Comparison of ENCODE assay signal across 8 mouse cellular contexts in the genomic region with DNA sequence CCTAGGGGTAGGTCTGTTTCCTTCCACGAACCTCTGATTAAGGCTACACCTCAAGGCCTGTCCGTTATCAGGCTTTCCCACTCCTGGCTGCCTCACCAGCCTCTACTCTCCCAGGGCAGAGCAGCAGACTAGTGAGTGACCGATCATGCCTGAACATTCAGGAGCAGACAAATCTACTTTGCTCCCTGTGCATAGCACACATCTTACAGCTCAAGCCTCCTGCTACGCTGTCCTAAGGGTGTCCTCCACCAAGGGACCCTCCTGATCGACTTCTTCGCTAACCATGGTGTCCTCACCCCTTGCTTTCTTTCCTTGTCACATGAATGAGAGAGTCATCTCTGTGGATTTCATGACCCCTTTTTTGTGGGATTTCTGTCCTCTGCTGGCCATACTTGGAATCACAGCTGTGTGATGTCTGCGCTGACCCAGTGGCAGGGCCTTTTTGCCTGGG. TPM values are rescaled to one million over a fixed set of nuclear protein-coding genes. Genes with fewer than 3 reads are reported as not detected.
DNase-seq lines count a peak whose midpoint lies in the region; ATAC-seq and TF ChIP-seq lines count a peak whose summit lies in the region.

No protein-coding gene starts in this region.

- no peaks in the 10 kb centered on the region for H3K4me1 ChIP-seq in intestine, embryonic 14.5 days (replicated peaks; ENCODE audit: control insufficient read depth, insufficient read depth, low read length)
- no peaks in the 10 kb centered on the region for H3K4me1 ChIP-seq in intestine, embryonic 15.5 days (replicated peaks)
- no peaks in the 10 kb centered on the region for H3K4me1 ChIP-seq in bone marrow macrophage, adult 2 months (ENCODE audit: control insufficient read depth, insufficient read depth, low read length)

- H3K4me3 ChIP-seq in intestine, embryonic 14.5 days (ENCODE audit: low read depth, low read length): no peak overlapping the region
- no peak overlapping the region for H3K4me3 ChIP-seq in intestine, embryonic 15.5 days (replicated peaks)
- H3K4me3 ChIP-seq in bone marrow macrophage, adult 2 months (ENCODE audit: insufficient read depth, low read length): no peak overlapping the region

- H3K27me3 ChIP-seq in intestine, embryonic 14.5 days (replicated peaks; ENCODE audit: control insufficient read depth, insufficient read depth, low read length): no peaks in the 10 kb centered on the region
- H3K27me3 ChIP-seq in intestine, embryonic 15.5 days (replicated peaks): no peaks in the 10 kb centered on the region

- ATAC-seq in intestine, embryonic 14.5 days (replicated peaks; ENCODE audit: low FRiP score, low TSS enrichment, low read depth): no peak
- ATAC-seq in intestine, embryonic 15.5 days: no peak
- ATAC-seq in megakaryocyte-erythroid progenitor cell, adult 5-6 weeks (replicated peaks; ENCODE audit: low FRiP score, low TSS enrichment, poor library complexity, severe bottlenecking): peak; percentile 99

- WGBS in intestine, embryonic 14.5 days: 70% methylated on average over 7 of the region's 7 CpGs
- WGBS in intestine, embryonic 15.5 days: 70% methylated on average over 7 of the region's 7 CpGs

- no peak overlapping the region for H3K27ac ChIP-seq in intestine, embryonic 14.5 days (ENCODE audit: low read depth)
- H3K27ac ChIP-seq in intestine, embryonic 15.5 days: no peak overlapping the region
- no peak overlapping the region for H3K27ac ChIP-seq in bone marrow macrophage, adult 2 months (ENCODE audit: insufficient read depth, low read depth, low read length)

- no peak overlapping the region for H3K4me2 ChIP-seq in intestine, embryonic 14.5 days (ENCODE audit: low read length)
- H3K4me2 ChIP-seq in intestine, embryonic 15.5 days (replicated peaks): no peak overlapping the region

- no peaks in the 10 kb centered on the region for H3K36me3 ChIP-seq in intestine, embryonic 14.5 days (ENCODE audit: control insufficient read depth, insufficient read depth, low read length)
- H3K36me3 ChIP-seq in intestine, embryonic 15.5 days: no peaks in the 10 kb centered on the region

- peak; percentile 63 for DNase-seq in intestine, embryonic 14.5 days (ENCODE audit: low spot score)
- peak; percentile 35 for DNase-seq in ES-CJ7 (ENCODE audit: low read depth, low spot score)
- DNase-seq in forelimb bud, embryonic 11.5 days (ENCODE audit: low read depth, low spot score): peak; percentile 69
- DNase-seq in layer of hippocampus, postnatal 10 days (ENCODE audit: low spot score in 2 of 2): peak; percentile 66
- peak; percentile 74 for DNase-seq in testis, postnatal 10 days (ENCODE audit: low spot score)

- peak; percentile 49; the same call in 1 of the 2 replicates for TF ChIP-seq CTCF in bone marrow macrophage, adult 2 months (IDR thresholded peaks at IDR 0.05; ENCODE audit: low read depth, low read length)

- TF ChIP-seq POLR2A in bone marrow macrophage, adult 2 months (IDR thresholded peaks at IDR 0.05; ENCODE audit: borderline replicate concordance, low read depth, low read length): no peak

- H3K9ac ChIP-seq in intestine, embryonic 14.5 days (ENCODE audit: low read length): no peak overlapping the region
- H3K9ac ChIP-seq in intestine, embryonic 15.5 days: no peak overlapping the region

- H3K9me3 ChIP-seq in intestine, embryonic 14.5 days (ENCODE audit: control insufficient read depth, low read length): no peaks in the 10 kb centered on the region
- H3K9me3 ChIP-seq in intestine, embryonic 15.5 days: no peaks in the 10 kb centered on the region

RNA-seq across cellular contexts. Expression of a gene that starts 7.0 kb away (rescaled TPM):
- not detected in 2 replicates for polyA plus RNA-seq in intestine, embryonic 14.5 days (2014; fragmentation: Nextera tagmentation; extraction: Ambion mirVana)
- not detected in 2 replicates for polyA plus RNA-seq in intestine, embryonic 15.5 days (2015; fragmentation: Nextera tagmentation; extraction: Ambion mirVana)
- not detected in 2 replicates for polyA plus RNA-seq in bone marrow macrophage, adult 2 months (2012; ENCODE audit: insufficient read depth, insufficient read length, missing spikeins)
- not detected for total RNA-seq in layer of hippocampus, postnatal 10 days (2021)
- not detected in 2 replicates for total RNA-seq in megakaryocyte-erythroid progenitor cell, adult 5-6 weeks (2014; fragmentation: Nextera tagmentation)
- total RNA-seq in megakaryocyte-erythroid progenitor cell, adult 5-6 weeks (2017): not detected in 2 replicates

RNA-seq across cellular contexts. Expression of a gene that starts 10.4 kb away (rescaled TPM):
- polyA plus RNA-seq in intestine, embryonic 14.5 days (2014; fragmentation: Nextera tagmentation; extraction: Ambion mirVana): not detected in 2 replicates
- not detected in 2 replicates for polyA plus RNA-seq in intestine, embryonic 15.5 days (2015; fragmentation: Nextera tagmentation; extraction: Ambion mirVana)
- not detected in 2 replicates for polyA plus RNA-seq in bone marrow macrophage, adult 2 months (2012; ENCODE audit: insufficient read depth, insufficient read length, missing spikeins)
- not detected for total RNA-seq in layer of hippocampus, postnatal 10 days (2021)
- total RNA-seq in megakaryocyte-erythroid progenitor cell, adult 5-6 weeks (2014; fragmentation: Nextera tagmentation): not detected in 2 replicates
- not detected in 2 replicates for total RNA-seq in megakaryocyte-erythroid progenitor cell, adult 5-6 weeks (2017)

RNA-seq across cellular contexts. Expression of a gene that starts 17.6 kb away (rescaled TPM):
- polyA plus RNA-seq in intestine, embryonic 14.5 days (2014; fragmentation: Nextera tagmentation; extraction: Ambion mirVana): not detected in 2 replicates
- polyA plus RNA-seq in intestine, embryonic 15.5 days (2015; fragmentation: Nextera tagmentation; extraction: Ambion mirVana): not detected in 2 replicates
- polyA plus RNA-seq in bone marrow macrophage, adult 2 months (2012; ENCODE audit: insufficient read depth, insufficient read length, missing spikeins): not detected in 2 replicates
- total RNA-seq in layer of hippocampus, postnatal 10 days (2021): not detected
- not detected in 2 replicates for total RNA-seq in megakaryocyte-erythroid progenitor cell, adult 5-6 weeks (2014; fragmentation: Nextera tagmentation)
- not detected in 2 replicates for total RNA-seq in megakaryocyte-erythroid progenitor cell, adult 5-6 weeks (2017)

RNA-seq across cellular contexts. Expression of a gene that starts 28.0 kb away (rescaled TPM):
- polyA plus RNA-seq in intestine, embryonic 14.5 days (2014; fragmentation: Nextera tagmentation; extraction: Ambion mirVana): 0.22 TPM in 1 of 2 replicates, not detected in the other
- 0.19 TPM in 1 of 2 replicates, not detected in the other for polyA plus RNA-seq in intestine, embryonic 15.5 days (2015; fragmentation: Nextera tagmentation; extraction: Ambion mirVana)
- polyA plus RNA-seq in bone marrow macrophage, adult 2 months (2012; ENCODE audit: insufficient read depth, insufficient read length, missing spikeins): not detected in 2 replicates
- total RNA-seq in layer of hippocampus, postnatal 10 days (2021): not detected
- not detected in 2 replicates for total RNA-seq in megakaryocyte-erythroid progenitor cell, adult 5-6 weeks (2014; fragmentation: Nextera tagmentation)
- not detected in 2 replicates for total RNA-seq in megakaryocyte-erythroid progenitor cell, adult 5-6 weeks (2017)

RNA-seq across cellular contexts. Expression of a gene that starts 32.5 kb away (rescaled TPM):
- polyA plus RNA-seq in intestine, embryonic 14.5 days (2014; fragmentation: Nextera tagmentation; extraction: Ambion mirVana): 0.08 TPM in 1 of 2 replicates, not detected in the other
- 0.05 TPM in 1 of 2 replicates, not detected in the other for polyA plus RNA-seq in intestine, embryonic 15.5 days (2015; fragmentation: Nextera tagmentation; extraction: Ambion mirVana)
- polyA plus RNA-seq in bone marrow macrophage, adult 2 months (2012; ENCODE audit: insufficient read depth, insufficient read length, missing spikeins): not detected in 2 replicates
- under 1 TPM; 0.11 to 0.23 TPM for total RNA-seq in layer of hippocampus, postnatal 10 days (2021)
- not detected in 2 replicates for total RNA-seq in megakaryocyte-erythroid progenitor cell, adult 5-6 weeks (2014; fragmentation: Nextera tagmentation)
- total RNA-seq in megakaryocyte-erythroid progenitor cell, adult 5-6 weeks (2017): not detected in 2 replicates
